Mouse (Mus musculus): Measurements from ENCODE around the gene B430306N03Rik. TPM values are rescaled to one million over a fixed set of nuclear protein-coding genes. Genes with fewer than 3 reads are reported as not detected.

B430306N03Rik gene
- polyA plus RNA-seq (2017; shearing (Covaris generic)) = 1 to 10 TPM; 3.0 to 4.3 TPM

GRCm38 (mm10) chr17:48315905-48316579 lies at the start of gene B430306N03Rik:
Gene B430306N03Rik (plus strand): TSS chr17:48316141.

GRCm38 (mm10) chr17:48299203-48299602 lies 16.7 kb upstream of the B430306N03Rik start, which contains the start of gene Treml2:
Gene Treml2 (plus strand): TSS chr17:48299498.

GRCm38 (mm10) chr17:48346231-48346630 lies 30.3 kb downstream of the B430306N03Rik start, which contains the start of gene Trem2:
Gene Trem2 (plus strand): TSS chr17:48346401.

GRCm38 (mm10) chr17:48359616-48360015 lies 43.7 kb downstream of the B430306N03Rik start, which contains the start of gene Treml1:
Gene Treml1 (plus strand): TSS chr17:48359916.

Other genes with a start within 250 kb of the B430306N03Rik start
- not detected for gene 1700067P10Rik, start 226.8 kb upstream of the B430306N03Rik start, polyA plus RNA-seq (2017; shearing (Covaris generic))
- gene 9830107B12Rik, start 169.9 kb upstream of the B430306N03Rik start, polyA plus RNA-seq (2017; shearing (Covaris generic)) = under 1 TPM in 1 of 2 experiments, not detected in 1; 0.23 TPM
- under 1 TPM in 1 of 2 experiments, not detected in 1; 0.31 TPM for gene A530064D06Rik, start 148.9 kb upstream of the B430306N03Rik start, polyA plus RNA-seq (2017; shearing (Covaris generic))
- under 1 TPM in 1 of 2 experiments, not detected in 1; 0.07 TPM for gene Trem1, start 83.4 kb upstream of the B430306N03Rik start, polyA plus RNA-seq (2017; shearing (Covaris generic))
- not detected for gene Trem3, start 68.4 kb upstream of the B430306N03Rik start, polyA plus RNA-seq (2017; shearing (Covaris generic))
- gene Treml4, start 51.8 kb upstream of the B430306N03Rik start, polyA plus RNA-seq (2017; shearing (Covaris generic)) = 1 to 10 TPM in 1 of 2 experiments, under 1 TPM in 1; 0.97 to 2.1 TPM
- 10 to 100 TPM; 15.6 to 38.8 TPM for gene Treml2, start 16.6 kb upstream of the B430306N03Rik start, polyA plus RNA-seq (2017; shearing (Covaris generic))
- gene Trem2, start 30.3 kb downstream of the B430306N03Rik start, polyA plus RNA-seq (2017; shearing (Covaris generic)) = under 1 TPM in 1 of 2 experiments, not detected in 1; 0.22 TPM
- under 1 TPM in 1 of 2 experiments, not detected in 1; 0.42 TPM for gene Treml1, start 43.8 kb downstream of the B430306N03Rik start, polyA plus RNA-seq (2017; shearing (Covaris generic))
- 1 to 10 TPM; 4.5 to 8.6 TPM for gene Nfya, start 93.8 kb downstream of the B430306N03Rik start, polyA plus RNA-seq (2017; shearing (Covaris generic))
- gene Oard1, start 93.9 kb downstream of the B430306N03Rik start, polyA plus RNA-seq (2017; shearing (Covaris generic)) = 10 to 100 TPM; 57.9 to 80.4 TPM
- 10 to 100 TPM; 15.0 to 22.1 TPM for gene Apobec2, start 116.8 kb downstream of the B430306N03Rik start, polyA plus RNA-seq (2017; shearing (Covaris generic))
- 1 to 10 TPM in 1 of 2 experiments, under 1 TPM in 1; 0.36 to 2.0 TPM for gene Tspo2, start 135.4 kb downstream of the B430306N03Rik start, polyA plus RNA-seq (2017; shearing (Covaris generic))
- gene Unc5cl, start 138.8 kb downstream of the B430306N03Rik start, polyA plus RNA-seq (2017; shearing (Covaris generic)) = 10 to 100 TPM; 37.7 to 43.4 TPM

Measured in activated CD4-positive, CD25-positive, alpha-beta regulatory T cell (primary cell).